Mouse (Mus musculus) NIH3T3 (cell line): ENCODE results near the gene Erf.

Experiments
- DNase-seq: peaks from one replicate; pipeline ENCODE4 v3.0.0-alpha.2; 2012; ENCODE audit warnings: low read depth

Gene Erf

DNA sequence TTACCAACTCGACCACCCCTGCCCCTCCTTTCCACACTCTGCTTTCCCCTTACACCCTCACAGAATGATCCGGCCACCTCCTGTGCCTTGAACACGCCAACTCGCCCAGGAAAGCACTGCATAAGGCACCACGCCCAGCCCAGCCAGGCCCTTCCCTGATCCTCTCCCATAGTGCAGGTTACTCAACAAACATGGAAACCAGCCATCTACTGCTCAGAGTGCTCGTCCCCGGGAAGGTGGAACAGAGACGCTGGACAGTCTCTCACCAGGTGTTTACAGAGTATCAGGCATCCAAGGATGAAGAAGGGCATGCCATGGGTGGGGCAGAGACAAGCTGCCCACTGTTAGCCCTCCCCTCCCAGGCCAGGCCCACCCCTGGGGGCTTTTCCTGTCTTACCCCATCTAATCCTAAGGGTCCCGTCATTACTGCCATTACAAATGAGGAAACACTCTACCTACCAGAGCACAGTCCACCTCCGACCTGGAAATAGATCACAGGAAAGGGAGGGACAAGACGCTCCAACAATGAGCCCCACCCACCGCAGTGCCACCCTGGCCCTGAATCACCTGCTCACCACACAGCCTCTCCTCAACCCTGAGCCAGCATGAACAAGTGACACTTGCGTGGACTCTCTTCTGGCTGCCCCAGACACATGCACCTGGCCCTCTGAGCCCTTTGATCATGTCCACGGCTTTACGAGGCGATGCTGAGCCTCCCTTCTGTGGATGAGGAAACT lies 44.3 kb downstream of the Erf start:
- no peak for DNase-seq

DNA sequence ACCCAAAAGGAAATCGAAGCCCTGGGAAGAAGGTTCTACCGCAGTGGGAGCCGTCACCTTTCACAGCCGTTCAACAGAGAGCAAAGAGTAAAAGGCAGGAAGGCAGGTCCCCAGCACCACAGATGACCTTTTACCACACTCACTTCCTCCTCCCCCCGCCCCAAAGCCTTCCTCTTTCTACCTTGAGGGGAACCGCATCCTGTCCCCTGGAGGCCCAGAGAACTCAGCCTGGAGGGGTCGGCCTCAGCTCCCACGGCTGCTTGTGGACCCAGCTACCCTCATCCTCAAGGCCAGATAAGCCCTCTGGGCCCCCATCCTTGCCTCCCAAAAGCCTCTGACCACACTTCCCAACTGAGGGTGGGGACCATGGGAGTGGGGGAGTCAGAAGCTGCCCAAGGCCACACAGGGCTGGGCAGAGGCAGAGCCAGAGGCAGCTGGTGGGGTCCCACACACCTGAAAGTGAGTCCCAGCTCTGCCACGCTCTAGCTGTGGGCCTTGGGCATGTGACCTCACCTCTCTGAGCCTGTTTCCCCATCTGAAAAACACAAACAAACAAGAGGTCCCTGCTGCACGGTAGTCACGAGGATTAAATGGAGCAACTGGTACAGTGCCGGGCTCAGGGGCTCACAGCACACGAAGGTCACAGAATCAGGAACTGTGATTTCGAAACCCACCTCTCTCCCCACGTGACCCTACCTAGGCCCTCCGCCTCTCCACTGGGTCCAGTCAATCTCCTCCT lies 45.0 kb downstream of the Erf start:
- no peak for DNase-seq

DNA sequence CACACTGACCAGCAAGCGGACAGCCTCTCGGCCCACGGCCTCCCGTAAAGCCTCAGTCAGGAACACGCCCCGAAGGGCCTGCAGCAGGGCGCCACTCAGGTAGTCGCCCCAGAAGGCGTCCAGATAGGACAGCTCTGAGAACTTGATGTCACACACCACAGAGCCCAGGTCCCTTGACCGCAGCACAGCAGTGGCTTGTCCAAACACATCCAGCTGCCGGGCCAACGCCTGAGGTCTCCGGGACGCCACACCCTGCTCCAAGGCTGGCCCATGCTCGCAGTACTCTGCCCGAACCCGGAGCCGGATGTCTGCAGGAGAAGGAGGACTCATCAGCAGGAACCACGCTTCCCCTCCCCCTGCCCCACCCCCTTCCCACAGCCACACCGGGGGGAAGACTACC lies 46.9 kb downstream of the Erf start:
- DNase-seq, result no peak

DNA sequence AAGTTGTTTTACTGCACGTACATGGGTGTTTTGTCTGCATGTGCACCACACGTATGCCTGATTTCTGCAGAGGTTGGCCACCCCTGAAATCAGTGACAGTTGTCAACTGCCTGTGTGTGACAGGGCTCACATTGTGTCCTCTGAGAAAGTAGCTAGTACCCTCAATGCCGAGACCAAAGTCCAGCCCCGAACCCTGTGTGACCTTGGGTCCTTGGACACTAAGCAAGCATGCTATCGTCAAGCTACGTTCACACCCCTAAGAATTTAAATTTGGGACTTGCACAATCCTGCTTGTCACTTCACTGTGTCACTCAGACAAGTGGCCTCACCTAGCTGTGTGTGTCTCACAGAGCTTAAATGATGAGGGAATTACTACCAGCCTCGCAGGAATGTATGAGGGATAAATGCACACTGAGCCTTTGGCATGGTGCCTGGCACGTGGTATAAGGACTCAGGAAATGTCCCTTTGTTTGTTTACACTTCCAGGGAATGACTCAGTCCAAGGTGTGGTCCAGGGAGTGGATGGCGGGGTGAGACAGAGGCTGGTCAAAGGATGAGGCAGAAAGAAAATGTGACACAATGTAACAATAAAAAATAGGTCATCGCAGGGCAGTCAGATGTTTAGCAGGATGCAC lies 53.1 kb downstream of the Erf start:
- peak; percentile 65 for DNase-seq

DNA sequence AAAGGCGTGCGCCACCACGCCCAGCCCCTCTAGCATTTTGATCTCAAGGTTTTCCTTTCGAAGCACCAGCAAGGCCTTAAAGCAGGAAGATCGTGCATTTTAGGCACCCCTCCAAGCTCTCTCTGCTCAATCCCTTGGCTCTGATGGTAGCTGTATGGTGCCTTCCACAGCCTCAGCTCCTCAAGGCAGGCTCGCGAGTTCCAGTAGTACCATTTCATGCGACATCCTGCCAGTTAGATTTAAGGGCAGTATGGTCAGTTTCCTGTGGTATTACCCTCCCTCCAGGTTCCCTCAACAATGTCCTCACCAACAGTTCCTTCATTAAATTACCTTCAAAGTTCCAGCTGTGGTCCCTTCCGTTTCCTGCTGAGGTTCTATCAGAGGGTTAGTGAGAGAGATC lies 54.5 kb downstream of the Erf start:
- no peak for DNase-seq

DNA sequence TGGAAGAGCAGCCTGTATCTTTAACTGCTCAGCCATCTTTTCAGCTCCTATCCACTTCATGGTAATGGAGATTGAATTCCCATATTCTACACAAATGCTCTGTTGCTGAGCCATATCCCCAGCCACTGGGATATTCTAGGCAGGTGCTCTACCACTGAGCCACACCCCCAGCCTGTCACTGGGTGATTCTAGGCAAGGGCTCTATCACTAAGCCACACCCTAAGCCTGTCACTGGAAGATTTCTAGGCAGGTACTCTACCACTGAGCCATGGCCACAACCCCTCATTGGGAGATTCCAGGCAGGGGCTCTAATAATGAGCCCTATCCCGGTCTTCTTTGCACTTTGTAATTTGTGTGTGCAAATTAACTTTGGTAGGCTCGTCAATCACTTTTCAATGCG lies 55.4 kb downstream of the Erf start:
- DNase-seq, result no peak
